Mouse (Mus musculus) lung, postnatal 0 days (tissue): ENCODE data around the gene Vmn1r124. TPM values are rescaled to one million over a fixed set of nuclear protein-coding genes. Genes with fewer than 3 reads are reported as not detected.
"Not testable (repeated sequence)": the region's sequence is repeated elsewhere in the genome, so short reads cannot be mapped to it uniquely, and the experiment has no call there.

Experiments used
- ATAC-seq: fragments of 200-750 bp; cut with Nextera tagmentation; 2 replicates; pipeline ENCODE4 v1.8.0; 2017; ENCODE audit warnings: moderate library complexity
- DNase-seq: peaks from one replicate; pipeline ENCODE4 v3.0.0-alpha.2; 2016; ENCODE audit warnings: low spot score
- H3K27ac ChIP-seq: fragments of 300-500 bp; sonication (generic); 2 replicates; pipeline ENCODE4 v1.5.1; 2014; ENCODE audit warnings: antibody characterized with exemption, mild to moderate bottlenecking, low read length, mixed read lengths
- H3K27me3 ChIP-seq: fragments of 300-500 bp; sonication (generic); replicated peaks from 2 replicates; pipeline ENCODE4 v1.6.1; 2014; ENCODE audit warnings: low read length, mixed read lengths; ENCODE audit not compliant: insufficient read depth
- H3K36me3 ChIP-seq: fragments of 300-500 bp; sonication (generic); 2 replicates; pipeline ENCODE4 v1.6.1; 2014; ENCODE audit warnings: low read length, mixed read lengths; ENCODE audit not compliant: insufficient read depth
- H3K4me1 ChIP-seq: fragments of 300-500 bp; sonication (generic); 2 replicates; pipeline ENCODE4 v1.6.1; 2014; ENCODE audit warnings: antibody characterized with exemption, low read depth, low read length, mixed read lengths; ENCODE audit not compliant: insufficient read depth
- H3K4me2 ChIP-seq: fragments of 300-500 bp; sonication (generic); replicated peaks from 2 replicates; pipeline ENCODE4 v1.6.1; 2014; ENCODE audit warnings: low read depth, mild to moderate bottlenecking, low read length, moderate library complexity, mixed read lengths
- H3K4me3 ChIP-seq: fragments of 300-500 bp; sonication (generic); 2 replicates; pipeline ENCODE4 v1.5.1; 2014; ENCODE audit warnings: low read depth, low read length
- H3K9ac ChIP-seq: fragments of 300-500 bp; sonication (generic); replicated peaks from 2 replicates; pipeline ENCODE4 v1.6.1; 2014; ENCODE audit warnings: low read depth, mild to moderate bottlenecking
- H3K9me3 ChIP-seq: fragments of 300-500 bp; sonication (generic); 2 replicates; pipeline ENCODE4 v1.6.1; 2016; ENCODE audit warnings: low read length, mixed read lengths
- WGBS: fragments of 180-500 bp; shearing (Covaris S2); extraction: QIAGEN DNeasy Blood & Tissue Kit; methylation state at CpG from one replicate; pipeline ENCODE4 v1.1.7; 2014; 5-methylcytosine and 5-hydroxymethylcytosine counted together
- polyA plus RNA-seq: library from polyadenylated mRNA; unstranded; fragments of >200 nt; fragmentation: Nextera tagmentation; extraction: Ambion mirVana; gene quantifications from 2 replicates; pipeline ENCODE4 v1.2.1, GENCODE M21; 2015

The Vmn1r124 gene
- not detected in 2 replicates for polyA plus RNA-seq

DNA sequence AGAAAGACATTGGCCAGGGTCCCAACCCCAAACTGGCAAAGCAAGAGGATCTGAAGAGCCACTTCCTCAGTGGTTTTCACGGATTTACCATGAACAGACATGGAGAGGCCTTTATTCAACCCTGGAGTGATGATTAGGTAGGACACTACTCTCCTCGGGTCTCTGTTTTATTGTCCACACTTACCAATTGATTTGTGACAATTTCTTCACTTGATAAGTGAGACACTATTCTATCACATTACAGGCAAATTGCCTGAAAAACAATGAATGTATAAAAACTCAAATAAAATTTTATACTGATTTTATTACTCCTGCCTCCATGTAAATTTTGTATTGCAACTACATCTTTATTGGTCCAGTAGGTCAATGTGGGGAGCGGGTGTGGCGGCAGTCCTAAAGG is at the start of gene Vmn1r124:
Gene Vmn1r124, minus strand, starts transcription at position 101 of the 400 bp plus-strand sequence.
- DNase-seq, H3K9me3 ChIP-seq, H3K9ac ChIP-seq, H3K27me3 ChIP-seq, H3K4me2 ChIP-seq, H3K4me3 ChIP-seq, ATAC-seq, H3K27ac ChIP-seq, H3K36me3 ChIP-seq, H3K4me1 ChIP-seq: not testable (repeated sequence)
- WGBS, result 68% methylated on average over 4 of the region's 4 CpGs

GRCm38 (mm10) chr7:21301367-21301766 is 41.0 kb upstream of the Vmn1r124 start, which contains the start of gene Vmn1r126:
Gene Vmn1r126 (minus strand): TSS chr7:21301467.
- not testable (repeated sequence) for H3K4me1 ChIP-seq, H3K27me3 ChIP-seq, ATAC-seq, H3K9me3 ChIP-seq, H3K4me3 ChIP-seq, DNase-seq, H3K36me3 ChIP-seq, H3K9ac ChIP-seq, H3K27ac ChIP-seq, H3K4me2 ChIP-seq
- no CpG with 5 or more reads among the region's 5 CpGs for WGBS

GRCm38 (mm10) chr7:21271879-21272278 is 11.5 kb upstream of the Vmn1r124 start, which contains the start of gene Vmn1r125:
Gene Vmn1r125 (plus strand): TSS chr7:21272179.
- not testable (repeated sequence) for H3K9ac ChIP-seq, H3K36me3 ChIP-seq, ATAC-seq, H3K4me3 ChIP-seq, DNase-seq, H3K4me2 ChIP-seq, H3K9me3 ChIP-seq, H3K27ac ChIP-seq, H3K27me3 ChIP-seq, H3K4me1 ChIP-seq
- WGBS, result 56% methylated on average over 3 of the region's 3 CpGs

Other genes with a start within 250 kb of the Vmn1r124 start
- not detected in 2 replicates for gene Vmn1r119, start 248.2 kb downstream of the Vmn1r124 start, polyA plus RNA-seq
- not detected in 2 replicates for gene Vmn1r120, start 206.8 kb downstream of the Vmn1r124 start, polyA plus RNA-seq
- not detected in 2 replicates for gene Vmn1r121, start 162.1 kb downstream of the Vmn1r124 start, polyA plus RNA-seq
- gene Vmn1r122, start 126.5 kb downstream of the Vmn1r124 start, polyA plus RNA-seq, result not detected in 2 replicates
- not detected in 2 replicates for gene Vmn1r123, start 98.4 kb downstream of the Vmn1r124 start, polyA plus RNA-seq
- gene Gm5157, start 70.2 kb downstream of the Vmn1r124 start, polyA plus RNA-seq, result not detected in 2 replicates
- not detected in 2 replicates for gene Vmn1r125, start 11.6 kb upstream of the Vmn1r124 start, polyA plus RNA-seq
- gene Vmn1r126, start 40.9 kb upstream of the Vmn1r124 start, polyA plus RNA-seq, result not detected in 2 replicates
- gene Vmn1r127, start 59.2 kb upstream of the Vmn1r124 start, polyA plus RNA-seq, result not detected in 2 replicates
- not detected in 2 replicates for gene Vmn1r128, start 88.8 kb upstream of the Vmn1r124 start, polyA plus RNA-seq
- not detected in 2 replicates for gene Vmn1r129, start 100.7 kb upstream of the Vmn1r124 start, polyA plus RNA-seq
- gene Gm6882, start 172.1 kb upstream of the Vmn1r124 start, polyA plus RNA-seq, result not detected in 2 replicates